Mouse (Mus musculus) G1E (cell line): ENCODE results near the gene Gm10061.
"Not testable (repeated sequence)": the region's sequence is repeated elsewhere in the genome, so short reads cannot be mapped to it uniquely, and the experiment has no call there.

Source experiments
- CTCF ChIP-seq: IDR thresholded peaks from 2 replicates; pipeline ENCODE4 v1.5.1; 2012; ENCODE audit warnings: low read depth, low read length, inconsistent platforms, mixed read lengths
- GATA2 ChIP-seq: IDR thresholded peaks from 2 replicates; pipeline ENCODE4 v1.6.1; 2012; ENCODE audit warnings: low read depth, low read length, inconsistent platforms, borderline replicate concordance
- POLR2AphosphoS5 ChIP-seq: IDR thresholded peaks from 2 replicates; pipeline ENCODE4 v1.6.1; 2012; ENCODE audit warnings: low read depth, low read length, inconsistent platforms; ENCODE audit not compliant: insufficient replicate concordance
- TAL1 ChIP-seq: conservative IDR thresholded peaks from 2 replicates; pipeline ENCODE4 v1.6.1; 2012; ENCODE audit warnings: low read depth, low read length, inconsistent platforms, mixed read lengths

DNA sequence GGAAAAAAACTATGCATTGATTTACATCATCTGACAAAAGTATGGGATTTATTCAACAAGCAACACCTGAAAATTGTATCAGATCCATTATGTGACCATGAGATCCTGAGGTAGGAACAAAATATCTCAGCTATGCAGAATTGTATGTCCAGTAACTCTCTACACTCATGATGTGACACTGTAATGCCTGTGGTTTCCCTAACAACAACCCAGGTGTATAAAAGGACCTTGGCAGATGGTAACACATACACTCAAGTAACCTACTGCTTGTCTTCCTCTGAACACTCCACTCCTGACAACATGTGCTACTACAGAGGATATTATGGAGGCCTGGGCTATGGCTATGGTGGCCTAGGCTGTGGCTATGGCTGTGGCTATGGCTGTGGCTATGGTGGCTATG is 18.3 kb downstream of the Gm10061 start, which contains the start of gene Gm7735:
- TF ChIP-seq CTCF, GATA2, TAL1, POLR2AphosphoS5: not testable (repeated sequence)
